Mouse (Mus musculus) layer of hippocampus, postnatal 25 days (tissue): ENCODE measurements at regions not wholly inside any gene's neighbourhood (a gene's known extent, or its start where the extent isn't known, plus 50 kb on each side); places are given as distances from the start of the nearest gene placed in this dataset.

ENCODE experiments used
- DNase-seq, 2 experiments: peaks; one replicate each; pipeline ENCODE4 v3.0.0; 2022; ENCODE audit warnings: mixed read lengths in 2 of 2, low spot score in 1 of 2; ENCODE audit errors: extremely low spot score in 1 of 2

DNA sequence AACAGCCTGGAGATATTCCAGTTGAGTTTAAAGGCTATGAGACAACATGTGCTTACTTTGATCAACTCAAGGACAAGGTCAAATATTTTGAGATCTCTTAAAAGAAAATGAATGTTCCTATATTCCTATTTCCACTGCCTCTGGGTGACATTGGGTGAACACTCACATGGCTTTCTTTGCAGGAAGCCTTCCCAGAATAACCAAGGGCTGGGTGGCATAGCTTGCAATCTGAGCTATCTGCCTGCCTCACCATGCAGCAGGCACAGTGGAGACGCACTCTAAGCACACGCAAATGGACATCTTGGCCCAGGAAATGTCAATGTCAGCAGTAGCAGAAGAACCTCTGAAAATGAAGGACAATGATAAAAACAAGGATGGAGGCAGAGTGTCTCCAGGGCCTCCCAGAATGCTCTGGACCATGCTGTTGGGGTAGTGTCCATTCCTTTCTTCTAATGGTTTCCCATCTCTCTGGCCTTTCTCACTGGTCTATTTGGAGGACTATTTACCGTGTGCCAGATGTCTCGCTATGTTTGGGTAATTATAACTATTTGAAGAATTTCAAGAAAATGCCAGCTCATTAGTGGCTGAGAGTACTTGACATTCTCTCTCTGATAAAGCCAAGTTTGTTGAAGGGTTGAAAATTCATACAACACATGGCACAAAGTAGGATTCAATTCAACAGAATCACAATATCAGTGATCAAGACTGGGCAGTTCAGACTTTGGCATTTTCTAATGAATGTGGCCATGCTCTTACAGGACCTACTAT, 276.3 kb upstream of the Rnf32 start:
- no peak for DNase-seq

DNA sequence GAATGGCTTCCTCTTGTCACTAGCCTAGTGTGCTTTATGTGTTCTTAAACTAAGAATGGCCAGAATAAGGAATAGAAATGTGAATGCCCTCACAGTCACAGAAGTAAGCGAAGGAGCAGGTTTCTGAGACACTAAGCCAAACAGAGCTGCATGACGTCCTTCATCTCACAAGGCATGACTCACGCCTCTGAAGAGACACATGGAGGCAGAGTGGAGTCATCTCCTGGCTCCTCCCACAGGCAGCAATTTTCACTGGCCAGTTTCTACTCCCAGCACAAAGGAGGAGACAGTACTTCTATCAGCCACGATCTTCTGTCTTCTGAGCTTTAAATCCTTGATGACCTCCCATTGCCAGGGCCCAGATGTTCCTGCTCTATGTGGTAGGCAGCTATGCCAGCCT, 291.3 kb upstream of the Rnf32 start:
- DNase-seq = no peak

DNA sequence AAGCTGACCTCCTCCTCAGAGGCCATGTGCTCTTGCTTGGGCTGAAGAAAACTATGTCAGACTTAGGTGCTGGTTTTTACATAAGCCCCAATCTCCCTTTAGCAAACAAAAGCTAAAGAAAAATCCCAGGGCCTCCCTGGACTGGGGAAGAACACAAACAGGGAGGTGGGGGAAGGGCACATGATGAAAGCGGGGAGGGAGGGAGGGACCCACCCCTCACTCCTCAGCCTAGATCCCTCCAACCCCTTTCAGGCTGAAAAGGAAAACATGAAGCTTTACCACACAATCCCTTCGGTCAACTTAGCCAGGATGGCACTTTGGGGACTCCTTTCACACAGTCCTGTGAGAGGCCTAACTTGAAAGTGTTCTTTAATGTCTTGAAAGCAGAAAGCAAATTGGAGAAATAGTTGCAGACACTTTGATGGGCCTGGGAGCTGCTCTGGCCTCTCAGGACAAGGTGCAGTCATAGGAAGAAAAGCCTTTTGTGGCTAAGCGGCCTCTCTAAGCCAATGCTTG, 291.9 kb upstream of the Rnf32 start:
- no peak for DNase-seq

DNA sequence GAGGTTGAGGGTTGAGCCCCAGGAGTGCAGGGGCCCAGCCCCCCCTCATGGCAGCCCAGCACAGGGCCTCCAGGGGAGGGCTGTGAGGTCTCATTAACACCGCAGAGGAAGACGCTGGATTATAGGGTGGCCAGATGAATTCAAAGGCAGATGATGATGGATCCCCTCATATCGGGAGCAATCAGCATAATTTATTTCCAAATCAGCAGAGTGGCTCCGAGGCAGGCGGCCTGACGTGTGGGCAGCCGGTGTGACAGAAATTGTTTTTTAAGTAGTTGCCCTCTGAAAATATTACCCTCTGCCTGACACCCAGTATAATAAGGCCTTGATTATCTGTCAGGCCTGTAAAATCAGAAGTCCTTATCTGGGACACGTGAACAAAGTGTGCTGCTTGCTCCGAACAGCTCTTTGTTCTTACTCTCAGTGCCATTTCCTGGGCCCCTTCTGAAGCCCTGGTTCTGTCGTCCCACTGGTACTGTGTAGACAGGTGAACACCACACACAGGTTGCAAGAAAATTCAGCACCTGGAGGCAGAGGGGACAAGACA, 303.0 kb upstream of the Rnf32 start:
- DNase-seq = no peak

DNA sequence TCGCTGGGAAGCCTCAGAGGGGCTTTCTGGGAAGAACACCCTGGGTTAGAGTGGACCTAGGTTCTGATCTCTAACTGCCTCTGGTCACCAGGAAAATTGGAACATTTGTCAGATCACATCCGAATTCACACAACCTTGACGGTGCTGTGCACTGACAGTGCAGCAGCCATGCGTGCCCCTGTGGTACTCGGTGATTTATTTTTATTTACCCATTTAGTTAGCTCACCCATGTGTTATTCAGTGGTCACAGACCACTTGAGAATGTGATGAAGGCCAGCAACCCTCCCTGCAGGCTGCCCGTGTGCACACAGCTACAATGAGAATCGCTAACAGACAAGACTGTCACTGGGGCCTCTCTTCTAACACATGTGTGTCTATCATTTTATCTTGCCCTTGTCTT, 303.8 kb upstream of the Rnf32 start:
- no peak for DNase-seq

DNA sequence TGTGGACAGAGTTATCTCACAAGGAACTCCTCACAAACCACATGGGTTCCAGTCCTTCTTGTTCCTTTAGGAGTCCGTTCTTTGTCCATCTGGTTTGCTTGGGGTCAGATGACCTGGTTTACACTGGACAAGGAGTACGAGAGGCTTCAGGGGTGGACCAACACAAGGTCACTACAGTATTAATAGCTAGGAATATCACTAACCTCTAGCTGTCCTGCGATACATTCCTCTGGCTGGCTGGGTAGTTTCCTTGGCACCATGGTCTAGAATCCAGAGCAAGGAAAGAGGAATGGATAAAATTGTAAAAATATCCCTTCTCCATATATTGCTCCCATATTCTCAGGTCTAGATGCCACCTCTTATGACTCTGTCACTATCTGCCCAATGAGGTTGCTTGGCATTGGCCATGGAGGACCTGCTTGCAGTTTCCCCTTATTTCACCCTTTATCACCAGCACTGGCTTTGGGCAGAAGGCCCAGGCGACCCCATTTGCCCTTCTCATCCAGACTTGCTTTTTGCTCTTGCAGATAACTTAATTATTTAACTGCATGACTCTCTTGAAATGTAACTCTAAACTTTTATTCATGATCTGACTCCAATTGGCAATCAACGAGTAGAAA, 310.9 kb upstream of the Rnf32 start:
- DNase-seq = no peak

DNA sequence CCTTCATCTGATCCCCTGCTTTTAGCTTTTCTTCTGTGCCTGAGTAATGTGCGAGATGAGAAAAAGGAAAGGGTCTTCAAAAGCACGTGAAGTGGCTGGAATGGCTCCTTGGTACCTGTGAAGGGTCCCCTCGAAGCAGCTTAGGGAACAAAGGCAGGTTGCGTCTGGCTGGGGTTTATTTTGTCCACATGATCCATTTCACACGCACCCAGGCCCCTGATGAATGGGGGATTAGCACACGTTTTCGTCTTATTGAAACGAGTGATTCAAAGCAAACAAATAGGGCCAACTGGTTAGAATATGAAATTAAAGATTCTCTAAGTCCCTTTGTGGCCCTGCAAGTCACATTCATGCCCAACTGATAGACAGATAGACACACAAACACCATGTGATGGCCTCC, 319.6 kb upstream of the Rnf32 start:
- no peak for DNase-seq

DNA sequence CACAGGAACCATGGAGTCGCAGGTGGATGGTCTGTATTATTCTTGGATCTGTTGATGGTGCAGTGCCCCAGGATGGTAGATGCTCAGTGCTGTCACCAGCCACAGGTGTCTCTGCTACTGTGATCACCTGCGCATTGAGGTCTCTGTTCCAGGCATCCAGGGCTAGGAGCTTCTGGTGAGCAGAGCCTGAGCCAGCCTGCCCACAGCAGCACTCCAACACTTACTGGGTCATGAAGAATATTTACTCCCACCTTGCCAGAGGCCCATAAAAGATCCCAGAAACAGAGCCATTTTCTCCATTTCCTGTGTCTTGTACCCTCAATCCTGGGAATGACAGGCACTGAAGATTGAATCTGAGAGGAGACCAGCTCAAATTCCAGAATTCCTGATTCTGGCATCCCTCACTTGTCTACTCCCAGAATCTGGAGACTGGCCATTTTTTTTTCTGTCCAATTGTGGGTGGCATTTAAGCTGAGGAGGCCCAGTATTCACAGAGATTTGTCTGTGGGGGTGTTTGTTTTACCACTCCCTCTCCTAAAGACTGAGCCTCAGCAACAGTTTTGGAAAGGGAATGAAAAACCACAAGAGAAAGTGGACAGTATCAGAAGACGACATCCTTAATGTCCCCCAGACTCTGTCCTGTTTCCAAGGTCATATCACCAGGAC, 322.1 kb upstream of the Rnf32 start:
- DNase-seq = no peak

DNA sequence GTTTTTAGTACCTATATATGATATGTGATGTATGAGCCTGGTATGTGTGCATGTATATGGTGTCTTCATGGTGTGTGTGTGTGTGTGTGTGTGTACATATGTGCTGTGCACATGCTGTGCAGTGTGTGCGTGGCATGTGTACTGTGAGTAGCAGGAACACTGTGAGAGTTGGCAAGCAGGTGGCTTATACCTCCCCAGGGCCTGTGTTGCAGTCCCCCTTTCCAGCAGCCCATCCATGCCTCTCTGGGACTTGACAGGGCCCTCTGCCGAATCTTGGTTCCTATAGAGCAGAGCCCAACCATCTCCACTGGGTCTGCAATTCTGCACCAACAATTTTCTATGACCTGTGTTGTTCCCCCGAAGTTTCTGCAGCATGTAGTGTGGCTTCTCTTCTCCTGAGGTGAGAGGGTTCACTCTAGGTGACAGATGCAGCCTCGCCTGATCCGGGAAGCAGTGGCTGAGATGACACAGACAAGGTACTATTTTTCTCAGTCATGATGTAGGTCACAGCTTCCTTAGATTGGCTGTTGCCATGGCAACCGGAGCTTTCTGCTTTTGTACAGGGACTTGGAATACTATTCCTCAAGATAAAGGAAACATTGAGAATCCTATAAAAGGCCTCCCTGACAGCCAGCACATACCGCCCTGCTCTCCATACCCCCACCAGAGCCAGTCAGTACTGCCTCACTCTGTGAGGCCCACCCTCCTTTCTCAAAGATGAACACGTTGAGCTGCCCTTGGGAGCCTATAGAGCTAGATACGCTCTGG, 336.0 kb upstream of the Rnf32 start:
- DNase-seq = peak; percentile 29 to 54

DNA sequence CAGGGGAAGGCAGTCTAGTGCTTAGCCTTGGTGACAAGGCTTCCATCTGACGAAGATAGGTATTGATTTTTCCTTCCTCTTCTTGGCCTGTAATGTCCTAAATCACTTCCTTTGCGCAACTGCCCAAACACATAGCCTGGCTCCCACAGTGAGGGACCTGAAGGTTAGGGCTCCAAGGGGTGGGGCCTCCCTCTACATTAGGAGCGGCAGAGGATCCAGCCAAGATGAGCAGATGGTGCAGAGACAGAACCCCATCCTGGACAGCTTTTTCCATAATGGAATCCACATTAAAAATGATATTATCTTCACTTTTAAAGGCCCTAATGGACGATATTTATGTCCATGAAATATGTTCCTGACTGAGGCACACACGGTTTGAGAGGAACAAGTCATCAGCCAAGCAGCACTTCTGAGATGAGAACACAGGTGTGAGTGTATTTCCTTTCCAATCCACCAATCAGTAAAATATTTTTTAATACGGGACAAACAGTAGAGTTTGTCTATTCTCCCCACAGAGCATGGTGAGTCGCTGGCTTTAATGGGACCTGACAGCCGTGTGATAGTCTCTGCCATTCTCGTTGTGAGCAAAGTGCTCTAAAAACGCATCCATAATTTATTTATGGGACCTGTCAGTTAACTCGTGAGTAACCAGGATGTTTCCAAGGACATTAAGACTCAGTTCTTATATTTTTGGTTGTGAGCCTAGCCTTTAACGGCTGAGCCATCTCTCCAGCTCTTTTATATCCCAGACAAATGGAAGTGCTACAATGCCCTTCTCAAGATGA, 357.5 kb upstream of the Rnf32 start:
- no peak for DNase-seq

DNA sequence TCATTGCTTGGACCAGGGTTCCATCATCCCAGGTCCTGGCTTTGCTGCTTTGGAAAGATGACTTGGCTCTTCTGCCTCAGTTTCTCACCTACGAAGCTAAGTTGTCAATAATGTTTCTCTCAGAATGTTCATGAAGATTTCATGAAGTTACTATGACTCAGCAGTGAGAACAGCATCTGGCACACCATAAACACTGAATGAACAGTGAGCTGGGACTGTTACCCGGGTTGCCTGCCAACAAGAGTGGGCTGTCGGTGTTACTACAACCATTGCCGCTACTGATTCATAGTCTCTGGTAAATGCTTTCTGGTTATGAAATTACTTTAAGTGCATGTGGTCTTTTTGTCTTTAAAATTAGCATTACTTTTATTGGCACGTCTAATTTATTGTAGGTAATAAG, 352.0 kb upstream of the Shh start:
- DNase-seq = peak in 1 of 2 experiments; percentile 45

DNA sequence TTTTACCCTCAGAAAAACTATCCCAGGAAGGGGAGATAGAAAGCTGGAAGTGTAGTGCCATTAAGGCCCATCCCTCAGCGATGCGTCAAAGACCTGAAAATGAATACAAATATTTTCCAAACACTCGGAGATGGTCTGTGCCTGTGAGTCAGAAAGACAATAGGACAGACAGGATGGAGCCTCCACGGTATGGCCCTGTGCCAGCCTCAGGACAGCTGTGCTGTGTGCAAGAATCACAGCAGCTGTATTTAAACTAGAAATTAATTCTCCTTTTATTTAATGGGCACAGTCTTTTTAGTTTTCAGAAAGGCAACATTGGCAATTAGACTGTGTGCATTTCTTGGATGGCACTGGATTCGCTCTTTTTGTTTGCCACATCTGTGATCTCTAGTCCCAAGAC, 340.9 kb upstream of the Shh start:
- DNase-seq = no peak

DNA sequence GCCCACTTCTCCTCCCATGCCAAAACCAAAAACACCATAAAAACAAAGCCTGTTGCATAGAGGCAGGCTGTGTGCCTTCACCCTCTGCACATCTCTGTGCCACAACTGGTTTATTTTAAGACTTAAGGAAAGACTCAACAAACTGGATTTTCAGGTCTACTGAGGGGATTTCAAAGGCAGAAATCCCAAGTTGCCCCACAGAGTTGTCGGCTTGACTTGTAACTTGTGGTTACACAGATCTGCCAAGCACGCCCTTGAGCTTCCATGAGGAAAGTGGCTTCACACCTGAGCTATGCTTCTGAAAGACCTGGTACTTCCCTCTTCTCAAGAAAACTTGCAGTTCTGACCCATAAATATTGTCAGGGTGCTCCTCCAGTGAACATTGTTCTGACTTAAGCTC, 332.4 kb upstream of the Shh start:
- DNase-seq = no peak

DNA sequence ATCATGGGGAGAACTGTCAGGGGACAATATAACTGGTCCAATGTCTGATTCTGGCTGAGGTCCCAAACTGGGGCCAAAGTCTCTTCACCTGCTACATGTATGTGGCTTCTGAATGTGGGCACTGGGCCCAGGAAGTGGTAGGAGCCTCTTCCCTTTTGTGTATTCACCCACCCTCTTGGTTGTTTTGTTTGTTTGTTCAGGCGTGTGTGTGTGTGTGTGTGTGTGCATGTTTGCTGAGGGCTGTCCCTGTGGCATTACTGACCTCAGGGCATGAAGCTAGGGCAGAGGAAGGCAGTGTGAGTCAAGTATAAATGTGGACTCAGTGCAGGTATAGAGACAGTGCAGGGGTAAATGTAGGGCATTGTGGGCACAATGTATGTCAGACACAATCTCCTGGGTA, 331.3 kb upstream of the Shh start:
- no peak for DNase-seq

DNA sequence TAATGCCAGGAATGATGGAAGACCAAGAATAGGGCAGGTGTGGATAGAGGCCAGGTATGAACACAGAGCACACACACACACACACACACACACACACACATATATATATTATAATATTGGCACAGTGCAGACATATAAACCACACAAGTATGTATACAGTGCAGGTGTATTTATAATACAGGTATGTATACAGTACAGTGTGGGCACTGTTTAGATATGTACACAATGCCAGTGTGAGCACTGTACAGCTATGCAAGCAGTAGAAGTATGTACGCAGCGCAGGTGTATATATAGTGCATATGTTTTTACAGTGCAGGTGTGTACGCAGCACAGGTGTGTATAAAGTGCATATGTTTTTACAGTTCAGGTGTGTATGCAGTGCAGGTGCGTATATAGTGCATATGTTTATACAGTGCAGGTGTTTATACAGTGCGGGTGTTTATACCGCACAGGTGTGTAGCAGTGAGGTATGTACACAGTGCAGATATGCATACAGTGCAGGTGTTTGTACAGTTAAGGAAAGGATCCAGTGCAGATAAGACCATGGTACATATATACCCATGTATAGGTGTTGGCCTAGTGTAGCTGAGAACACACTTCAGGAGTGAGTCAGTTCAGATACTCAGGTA, 328.2 kb upstream of the Shh start:
- DNase-seq = no peak

DNA sequence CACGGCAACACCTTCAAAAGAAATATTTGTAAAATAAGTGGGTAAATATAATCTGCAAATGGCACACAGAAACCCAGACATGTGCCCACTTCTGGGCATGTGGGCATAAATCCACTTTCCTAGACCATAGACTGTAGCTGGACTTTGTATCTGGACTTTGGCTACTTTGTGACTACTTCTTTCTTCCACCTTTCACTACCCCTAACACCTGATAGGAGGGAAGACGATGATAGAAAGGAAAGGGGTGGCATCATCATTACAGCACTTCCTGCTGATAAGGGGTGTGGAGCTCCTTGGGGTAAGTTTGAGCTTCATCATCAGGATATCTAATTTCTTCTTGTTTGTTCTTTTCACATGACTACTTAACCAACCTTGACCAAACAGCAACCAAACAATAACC, 326.7 kb upstream of the Shh start:
- no peak for DNase-seq

DNA sequence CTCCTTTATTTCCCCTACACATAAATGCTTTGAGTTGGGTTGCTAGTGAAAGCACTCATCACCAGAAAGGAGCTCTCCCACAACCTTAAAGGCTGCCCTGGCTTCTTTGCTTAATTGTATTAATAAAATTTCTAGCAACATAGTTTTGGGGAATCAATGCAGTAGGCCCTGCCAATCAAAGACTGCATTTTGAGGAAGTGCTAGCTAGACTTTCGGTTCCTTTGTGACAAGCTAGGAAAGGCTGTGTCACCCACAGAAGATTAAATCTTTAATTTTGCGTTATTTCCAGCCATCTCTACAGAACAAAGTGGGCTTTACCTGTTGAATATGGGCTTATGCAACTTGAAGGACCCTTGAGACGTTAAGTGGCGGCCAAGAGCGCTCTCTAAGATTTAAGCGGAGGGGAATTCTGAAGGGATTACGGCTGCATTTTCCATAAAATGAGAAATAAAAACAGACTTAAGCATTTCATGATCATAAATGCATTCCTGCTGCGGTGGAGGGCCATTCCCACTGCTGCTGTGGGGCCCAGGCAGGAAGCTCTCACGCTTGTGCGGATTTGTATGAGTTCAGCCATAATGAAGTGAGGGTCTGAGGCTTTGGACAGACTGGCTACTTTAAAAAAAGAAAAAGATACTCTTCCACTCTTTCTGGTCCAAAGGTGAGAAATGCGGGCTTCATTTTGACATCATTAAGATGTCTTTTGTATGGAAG, 318.4 kb upstream of the Shh start:
- DNase-seq = no peak

DNA sequence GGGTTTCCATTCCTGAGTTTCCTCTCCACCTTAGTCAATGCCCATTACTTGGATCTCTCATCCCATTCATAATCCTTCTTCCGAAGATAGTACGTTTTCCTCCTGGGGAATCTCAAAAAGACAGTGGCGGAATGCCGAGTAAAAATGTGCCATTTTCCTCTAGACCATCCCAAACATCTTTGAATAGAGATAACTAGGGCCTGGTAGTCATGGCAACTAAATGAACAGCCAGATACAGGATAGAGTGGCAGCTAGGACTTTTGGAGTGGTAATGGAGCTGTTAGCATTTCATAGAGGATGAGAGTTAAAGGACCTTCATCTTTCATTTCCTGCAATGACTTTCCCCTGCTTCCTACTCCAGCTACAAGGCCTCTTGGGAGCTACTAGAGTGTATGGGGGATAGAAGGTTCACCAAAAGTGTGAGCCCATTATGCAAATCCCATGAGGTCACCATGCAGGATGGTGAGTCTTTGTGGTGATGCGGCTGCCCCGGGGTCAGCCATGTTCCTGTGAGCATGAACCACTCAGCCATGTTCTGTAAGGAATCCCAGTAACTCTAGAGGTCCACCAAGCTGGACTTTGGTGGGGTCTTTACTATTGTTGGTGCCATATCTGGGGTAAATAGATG, 317.4 kb upstream of the Shh start:
- DNase-seq = no peak
